Mouse (Mus musculus): ENCODE results near the gene Rims3.

Gene Rims3

GRCm38 (mm10) chr4:120893656-120894401 is 39.2 kb downstream of the Rims3 start:
- no peak for DNase-seq

DNA sequence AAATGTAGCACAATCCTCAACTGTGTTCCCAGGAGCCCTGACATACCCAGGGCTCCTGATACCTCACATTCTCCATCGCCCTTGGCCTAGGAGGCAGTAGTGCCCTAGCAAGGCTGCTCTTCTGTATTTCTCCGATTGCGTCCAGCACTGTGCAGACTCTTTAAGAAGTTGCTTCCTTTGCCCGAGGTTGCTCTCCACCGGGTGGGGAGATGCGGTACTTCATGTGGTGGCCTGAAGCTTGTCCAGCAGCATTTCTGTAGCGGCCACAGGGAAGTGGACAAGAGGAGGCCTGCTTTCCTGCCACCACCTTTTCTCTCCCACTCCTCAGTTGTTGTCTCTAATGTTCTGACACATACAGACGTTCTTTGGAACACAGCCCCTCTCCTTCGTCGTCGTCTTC is 40.0 kb downstream of the Rims3 start:
- DNase-seq = no peak

GRCm38 (mm10) chr4:120895226-120895625 is 40.6 kb downstream of the Rims3 start:
- DNase-seq = no peak

GRCm38 (mm10) chr4:120895810-120896584 is 41.4 kb downstream of the Rims3 start:
- no peak for DNase-seq

GRCm38 (mm10) chr4:120904533-120904932 is 49.9 kb downstream of the Rims3 start:
- DNase-seq = no peak

DNA sequence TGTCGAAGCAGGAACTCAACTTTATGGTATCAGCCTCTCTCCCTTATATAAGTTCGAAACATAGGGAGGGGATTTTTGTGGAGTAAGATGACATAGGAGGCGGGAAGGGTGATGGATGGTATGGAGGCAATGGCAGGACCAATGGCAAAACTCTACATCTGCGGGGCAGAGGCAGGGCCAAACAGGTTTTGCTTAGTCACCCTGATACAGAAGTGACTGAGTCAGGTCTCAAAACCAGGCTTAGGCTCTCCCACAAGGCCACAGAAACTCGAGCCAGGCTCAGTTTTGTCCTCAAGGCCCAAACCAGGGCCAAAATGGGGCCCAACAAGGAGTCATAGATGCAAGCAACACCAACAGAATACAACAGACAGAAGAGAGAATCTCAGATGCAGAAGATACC is 51.0 kb downstream of the Rims3 start:
- DNase-seq = no peak

DNA sequence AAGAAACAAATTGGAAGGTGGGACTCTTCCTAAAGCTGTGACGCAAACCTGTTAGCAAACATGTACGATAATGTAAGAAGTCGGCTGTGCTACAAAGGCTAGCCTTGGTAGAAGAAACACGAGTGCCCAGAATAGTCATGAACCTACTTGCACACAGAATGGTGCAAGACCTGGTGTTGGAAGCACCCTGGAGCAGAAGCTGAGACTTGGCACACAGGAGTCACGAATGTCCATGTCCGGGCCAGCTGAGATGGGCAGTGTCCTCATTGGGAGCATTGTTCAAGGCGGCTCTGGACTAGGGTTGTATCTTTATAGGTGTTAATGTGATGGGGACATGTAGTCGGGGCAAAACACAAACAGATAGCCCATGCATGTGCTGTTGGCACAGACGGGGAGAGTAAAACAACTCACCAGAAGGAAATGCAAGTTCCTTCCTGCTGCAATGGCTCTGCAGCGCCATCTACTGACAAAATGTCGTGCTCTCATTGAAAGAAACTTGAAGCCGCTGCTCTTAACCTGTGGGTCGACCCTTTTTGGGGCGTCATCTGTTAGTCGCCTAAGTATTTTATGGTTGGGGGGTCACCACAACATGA is 55.0 kb downstream of the Rims3 start:
- DNase-seq = peak in 1 of 2 experiments; percentile 57

DNA sequence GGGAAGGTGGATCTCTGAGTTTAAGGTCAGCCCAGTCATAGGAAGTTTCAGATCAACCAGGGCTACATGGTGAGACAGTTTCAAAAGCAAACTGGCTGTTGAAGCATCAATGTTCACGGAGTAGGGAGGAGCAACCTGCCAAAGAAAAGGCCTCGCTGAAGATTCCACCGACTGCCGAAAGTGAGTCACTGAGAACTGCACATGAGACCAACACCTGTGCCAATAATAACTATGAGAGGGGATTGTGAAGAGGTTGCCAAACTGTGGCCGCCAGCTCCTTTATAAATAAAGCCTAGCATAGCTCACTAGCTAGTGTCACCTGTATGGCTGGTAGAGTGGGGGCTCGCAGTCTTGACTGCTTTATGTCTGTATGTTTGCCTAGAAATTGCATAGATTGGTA is 56.5 kb downstream of the Rims3 start:
- DNase-seq = no peak

GRCm38 (mm10) chr4:120912866-120913265 is 58.2 kb downstream of the Rims3 start:
- no peak for DNase-seq

DNA sequence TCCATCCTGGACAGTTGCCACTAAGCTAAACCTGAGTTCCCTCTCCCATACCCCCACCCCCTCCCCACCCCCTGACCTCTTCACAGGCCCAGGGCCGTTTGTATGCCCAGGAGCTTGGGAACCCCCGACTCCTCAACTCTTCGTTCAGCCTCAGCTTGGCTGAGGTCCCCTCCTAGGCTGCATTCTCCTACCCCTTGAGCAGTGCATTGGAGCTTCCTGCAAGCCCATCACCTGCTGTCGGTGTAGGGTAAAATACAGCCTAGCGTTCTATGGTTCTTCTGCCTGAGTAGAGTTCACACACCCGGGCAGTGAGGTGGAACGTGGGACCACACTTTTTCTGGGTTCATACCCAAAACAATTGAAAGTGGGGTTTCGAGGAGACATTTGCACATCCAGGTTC is 58.8 kb downstream of the Rims3 start:
- no peak for DNase-seq

DNA sequence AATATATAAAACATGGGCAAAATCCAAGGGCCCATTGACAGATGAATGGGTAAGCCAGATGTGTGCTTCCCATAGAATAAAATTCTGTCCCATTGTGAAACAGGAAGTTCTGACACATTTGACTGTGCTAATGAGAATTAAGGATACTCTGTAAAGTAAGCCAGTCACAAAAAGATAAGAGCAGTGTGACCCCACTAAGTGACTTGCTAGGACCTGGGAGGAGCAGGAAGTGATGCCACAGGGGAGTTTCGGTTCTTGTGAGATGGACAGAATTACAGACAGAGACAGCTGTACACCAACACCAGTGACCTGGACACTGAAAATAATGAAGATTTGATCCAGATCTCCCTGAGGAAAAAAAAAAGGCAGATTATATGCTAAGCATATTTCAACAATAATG is 59.2 kb downstream of the Rims3 start:
- DNase-seq = no peak

DNA sequence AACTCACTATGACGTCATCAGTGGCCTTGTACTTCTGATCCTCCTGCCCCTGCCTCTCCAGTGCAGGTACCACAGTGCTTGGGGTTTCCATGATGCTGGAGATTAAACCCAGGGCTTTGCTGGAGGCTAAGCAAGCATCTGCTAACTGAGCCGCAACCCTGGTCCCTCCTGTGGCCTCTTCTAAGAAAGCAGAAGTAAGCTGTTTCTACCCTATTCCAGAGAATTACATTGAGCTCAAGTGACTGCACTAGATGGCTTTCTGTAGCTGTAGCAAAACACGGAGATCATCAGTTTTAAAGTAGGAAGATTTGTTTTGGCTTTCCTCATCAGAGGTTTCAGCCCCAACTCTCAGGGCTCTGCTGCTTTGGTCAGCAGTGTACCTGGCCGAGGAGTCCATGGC is 59.9 kb downstream of the Rims3 start:
- no peak for DNase-seq

- no peak for DNase-seq
Measured at GRCm38 (mm10) chr4:120921461-120921860, 66.8 kb downstream of the Rims3 start.

DNA sequence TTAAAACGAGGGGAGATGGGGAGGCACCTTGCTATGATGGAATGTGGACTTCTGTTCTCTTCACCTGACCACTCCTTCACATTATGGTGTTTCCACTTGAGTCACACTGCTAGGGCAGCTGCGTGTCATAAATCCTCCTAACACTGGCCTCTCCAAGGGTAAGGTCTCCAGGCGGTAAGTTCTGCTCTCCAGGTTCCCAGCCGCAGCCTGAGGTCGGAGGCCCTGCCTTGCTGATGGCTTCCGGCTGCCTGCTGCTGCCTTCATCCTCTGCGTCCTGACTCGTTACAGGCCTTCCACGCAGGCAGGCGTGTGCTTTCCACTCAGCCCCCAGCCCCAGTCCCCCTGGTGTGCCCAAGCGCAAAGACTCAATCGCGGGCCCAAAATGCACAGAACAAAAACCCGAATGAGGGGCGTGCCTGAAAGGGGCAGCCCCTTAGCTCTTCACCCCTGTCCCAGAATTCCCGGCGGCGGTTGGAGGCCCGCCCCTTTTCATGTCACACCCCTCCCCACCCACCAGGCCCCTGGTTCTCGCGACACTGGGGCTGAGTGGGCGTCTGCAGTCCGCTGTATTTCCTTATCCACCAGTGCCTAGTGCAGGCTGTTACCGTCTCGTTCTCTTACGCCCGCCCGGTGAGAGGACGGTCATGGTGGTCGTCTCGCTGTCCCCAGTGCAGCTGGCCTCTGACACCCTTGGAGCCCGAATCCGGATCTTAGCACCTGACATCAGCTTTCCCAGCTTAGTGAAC is 70.1 kb downstream of the Rims3 start, which contains the start of gene Exo5:
Exo5 (minus strand) TSS at position 464 of the 746 bp plus-strand sequence.
- DNase-seq = peak; percentile 95

GRCm38 (mm10) chr4:120925386-120925785 is 70.8 kb downstream of the Rims3 start:
- DNase-seq = peak; percentile 47 to 65

- DNase-seq = peak; percentile 30 to 42
Measured at GRCm38 (mm10) chr4:120928686-120929085, 74.1 kb downstream of the Rims3 start.

- no peak for DNase-seq
Measured at GRCm38 (mm10) chr4:120930736-120931135, 76.1 kb downstream of the Rims3 start.

DNA sequence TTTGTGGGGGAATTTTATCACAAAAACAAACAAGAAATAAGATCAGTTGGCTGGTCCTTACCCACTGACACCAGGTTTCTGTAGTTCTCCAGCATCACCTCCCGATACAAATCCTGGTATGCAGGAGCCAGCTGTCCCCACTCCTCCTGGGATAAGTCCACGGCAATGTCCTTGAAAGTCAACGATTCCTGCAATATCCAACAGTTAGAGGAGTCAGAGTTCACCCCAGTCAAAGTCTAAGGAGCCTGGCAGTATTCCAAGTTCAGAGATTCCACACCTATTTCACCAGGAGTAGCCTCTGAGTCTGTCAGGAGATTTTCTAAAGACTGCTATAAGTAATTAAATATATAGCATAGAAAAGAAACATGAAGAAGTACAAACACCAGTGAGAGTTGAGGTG is 80.4 kb downstream of the Rims3 start:
- DNase-seq = no peak
